Mouse (Mus musculus) C2C12 (cell line): ENCODE measurements around the gene Wasf2.

ENCODE experiments used
- CTCF ChIP-seq: IDR thresholded peaks from one replicate; pipeline ENCODE4 v1.5.1; 2011; ENCODE audit not compliant: control insufficient read depth, insufficient read depth, insufficient read length
- MAX ChIP-seq: IDR thresholded peaks from one replicate; pipeline ENCODE4 v1.6.1; 2011; ENCODE audit warnings: mild to moderate bottlenecking, control low read depth
- MYOG ChIP-seq: IDR thresholded peaks from one replicate; pipeline ENCODE4 v1.6.1; 2011; ENCODE audit not compliant: control insufficient read depth, insufficient read length; ENCODE audit errors: extremely low read depth
- USF1 ChIP-seq: IDR thresholded peaks from one replicate; pipeline ENCODE4 v1.6.1; 2011; ENCODE audit warnings: low read depth, mild to moderate bottlenecking, control low read depth, moderate library complexity

GRCm38 (mm10) chr4:133094936-133095733, 35.2 kb upstream of the Wasf2 start:
- TF ChIP-seq CTCF (no peak), USF1 (no peak), MAX (no peak), MYOG (no peak)
